Mouse (Mus musculus) layer of hippocampus, adult 9-11 months (tissue): ENCODE results near the gene Ccdc69.

Experiments
- DNase-seq: peaks from one replicate; pipeline ENCODE4 v3.0.0; 2022

Ccdc69 gene

GRCm38 (mm10) chr11:55004970-55005502 lies 72.9 kb downstream of the Ccdc69 start:
- DNase-seq, result no peak
